ENCODE assay signal across 9 mouse cellular contexts in the genomic region with DNA sequence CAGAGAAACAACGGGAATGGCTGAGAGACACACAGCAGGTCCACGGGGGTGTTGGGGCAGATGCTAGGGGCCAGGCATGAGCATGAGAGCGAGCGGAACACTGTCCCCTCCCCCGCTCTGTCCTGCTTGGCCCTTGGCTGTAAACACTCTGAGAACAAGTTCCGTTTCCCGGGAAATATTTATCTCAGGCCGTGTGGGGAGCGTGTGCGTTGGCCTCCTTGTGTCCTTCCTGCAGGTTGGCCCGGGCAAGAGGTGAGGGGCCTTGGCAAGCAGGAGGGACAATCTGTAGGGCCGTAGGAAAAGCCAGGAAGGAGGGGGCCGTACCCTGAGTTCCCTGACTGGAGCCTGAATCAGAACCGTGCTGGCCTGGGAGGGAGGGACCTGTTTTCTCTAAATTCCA. TPM values are rescaled to one million over a fixed set of nuclear protein-coding genes. Genes with fewer than 3 reads are reported as not detected.
A peak's percentile ranks its signal among the peaks of the same experiment; 100 is the strongest.
DNase-seq lines count a peak whose midpoint lies in the region; ATAC-seq and TF ChIP-seq lines count a peak whose summit lies in the region.
"Had no signal": no experiment of that assay in that cellular context is flagged by ENCODE, and none has a peak within 500 bp of the region (broad histone marks: within the 10 kb centered on the region; RNA-seq: fewer than 3 reads in every experiment).

No protein-coding gene starts in this region.

- no peaks in the 10 kb centered on the region for H3K36me3 ChIP-seq in midbrain, embryonic 10.5 days
- no peaks in the 10 kb centered on the region for H3K36me3 ChIP-seq in midbrain, embryonic 13.5 days
- H3K36me3 ChIP-seq in heart, embryonic 10.5 days: no peaks in the 10 kb centered on the region
- no peaks in the 10 kb centered on the region for H3K36me3 ChIP-seq in kidney, adult 2 months (ENCODE audit: control insufficient read depth, insufficient read depth, low read length)

- TF ChIP-seq CTCF in kidney, adult 2 months (conservative IDR thresholded peaks at IDR 0.05; ENCODE audit: insufficient read depth, insufficient read length, low read depth, low read length): no peak

- no peak for DNase-seq in midbrain, embryonic 10.5 days (ENCODE audit: low spot score)
- no peak for DNase-seq in heart, embryonic 10.5 days (ENCODE audit: low spot score)
- peak; percentile 89 for DNase-seq in kidney, adult 2 months
- peak; percentile 56 to 73 for DNase-seq in lung, adult 18-20 months
- no peak for DNase-seq in thymus, postnatal 14 days
- DNase-seq in T-cell, adult 2 months (ENCODE audit: low spot score): no peak
- no peak for DNase-seq in layer of hippocampus, postnatal 25 days (ENCODE audit: extremely low spot score in 1 of 2, low spot score in 1 of 2)

- ATAC-seq in midbrain, embryonic 13.5 days: no peak

- H3K4me1 ChIP-seq in midbrain, embryonic 10.5 days: peaks cover 27% of the 10 kb centered on the region
- H3K4me1 ChIP-seq in midbrain, embryonic 13.5 days (replicated peaks): peaks cover 21% of the 10 kb centered on the region
- H3K4me1 ChIP-seq in heart, embryonic 10.5 days: peaks cover 49% of the 10 kb centered on the region
- H3K4me1 ChIP-seq in kidney, adult 2 months (ENCODE audit: control insufficient read depth, insufficient read depth, low read length): no peaks in the 10 kb centered on the region; the same call in none of the 2 replicates

- H3K4me2 ChIP-seq in midbrain, embryonic 13.5 days (replicated peaks): no peak overlapping the region

- no peak overlapping the region for H3K4me3 ChIP-seq in midbrain, embryonic 10.5 days
- no peak overlapping the region for H3K4me3 ChIP-seq in midbrain, embryonic 13.5 days (replicated peaks)
- H3K4me3 ChIP-seq in heart, embryonic 10.5 days: peak overlapping the region; percentile 17; the same call in 1 of the 2 replicates
- H3K4me3 ChIP-seq in kidney, adult 2 months (ENCODE audit: insufficient read depth, low read depth, low read length): no peak overlapping the region
- H3K4me3 ChIP-seq: myocyte had no signal

- WGBS in midbrain, embryonic 10.5 days: 61% methylated on average over 14 of the region's 14 CpGs
- WGBS in midbrain, embryonic 13.5 days: 61% methylated on average over 14 of the region's 14 CpGs
- WGBS in heart, embryonic 10.5 days: 17% methylated on average over 14 of the region's 14 CpGs
- 31% methylated on average over 14 of the region's 14 CpGs for WGBS in kidney, adult 2 months

- no peaks in the 10 kb centered on the region for H3K9me3 ChIP-seq in midbrain, embryonic 10.5 days (replicated peaks)
- no peaks in the 10 kb centered on the region for H3K9me3 ChIP-seq in midbrain, embryonic 13.5 days
- H3K9me3 ChIP-seq in heart, embryonic 10.5 days: no peaks in the 10 kb centered on the region

- no peak overlapping the region for H3K9ac ChIP-seq in midbrain, embryonic 13.5 days (replicated peaks)

- TF ChIP-seq POLR2A in kidney, adult 2 months (IDR thresholded peaks at IDR 0.05; ENCODE audit: low read depth, low read length): no peak

- H3K27ac ChIP-seq in midbrain, embryonic 10.5 days (replicated peaks): peak overlapping the region; percentile 59; the same call in 1 of the 2 replicates
- no peak overlapping the region for H3K27ac ChIP-seq in midbrain, embryonic 13.5 days
- peak overlapping the region; percentile 25; the same call in 1 of the 2 replicates for H3K27ac ChIP-seq in heart, embryonic 10.5 days
- peak overlapping the region; percentile 78 for H3K27ac ChIP-seq in kidney, adult 2 months (ENCODE audit: insufficient read depth, low read depth, low read length)

- H3K27me3 ChIP-seq in midbrain, embryonic 10.5 days (ENCODE audit: low read depth, poor library complexity, severe bottlenecking): no peaks in the 10 kb centered on the region
- H3K27me3 ChIP-seq in midbrain, embryonic 13.5 days: no peaks in the 10 kb centered on the region; the same call in 1 of the 2 replicates
- H3K27me3 ChIP-seq in heart, embryonic 10.5 days (ENCODE audit: insufficient read depth, poor library complexity, severe bottlenecking): peaks cover 28% of the 10 kb centered on the region
- no peaks in the 10 kb centered on the region for H3K27me3 ChIP-seq in kidney, adult 2 months (replicated peaks; ENCODE audit: control insufficient read depth, insufficient read depth, low read length)

RNA-seq across cellular contexts. Expression of gene Pde2a, which starts 43.9 kb away (rescaled TPM):
- 11.9 and 13.4 TPM in 2 replicates for polyA plus RNA-seq in midbrain, embryonic 10.5 days (2016; fragmentation: Nextera tagmentation; extraction: Ambion mirVana)
- polyA plus RNA-seq in midbrain, embryonic 13.5 days (2015; fragmentation: Nextera tagmentation; extraction: Ambion mirVana): 16.6 and 18.9 TPM in 2 replicates
- polyA plus RNA-seq in heart, embryonic 10.5 days (2016; fragmentation: Nextera tagmentation; extraction: Ambion mirVana): 1.6 and 12.0 TPM in 2 replicates
- polyA plus RNA-seq in kidney, adult 2 months (2012; rRNA removed): 26.9 and 28.6 TPM in 2 replicates
- total RNA-seq in layer of hippocampus, postnatal 25 days (2021): 100 to 1,000 TPM; 295 to 297 TPM

RNA-seq across cellular contexts. Expression of gene Gm45837, which starts 54.7 kb away (rescaled TPM):
- 3.0 TPM in 1 of 2 replicates, not detected in the other for polyA plus RNA-seq in midbrain, embryonic 10.5 days (2016; fragmentation: Nextera tagmentation; extraction: Ambion mirVana)
- polyA plus RNA-seq in midbrain, embryonic 13.5 days (2015; fragmentation: Nextera tagmentation; extraction: Ambion mirVana): not detected in 2 replicates
- polyA plus RNA-seq in heart, embryonic 10.5 days (2016; fragmentation: Nextera tagmentation; extraction: Ambion mirVana): 3.3 TPM in 1 of 2 replicates, not detected in the other
- not detected in 2 replicates for polyA plus RNA-seq in kidney, adult 2 months (2012; rRNA removed)
- total RNA-seq in layer of hippocampus, postnatal 25 days (2021): not detected

Comparison
In these comparisons a context has a peak if more than half of its experiments do, and no peak if none do; other contexts are left out.
1. DNase-seq: peak in kidney, adult 2 months (single experiment) and lung, adult 18-20 months (2 of 2); none in midbrain, embryonic 10.5 days (single experiment), heart, embryonic 10.5 days (single experiment), thymus, postnatal 14 days (single experiment), T-cell, adult 2 months (single experiment) and layer of hippocampus, postnatal 25 days (0 of 2).